Mouse (Mus musculus) activated CD4-positive, CD25-positive, alpha-beta regulatory T cell, adult 4 months (primary cell): ENCODE results near the gene Mogs. TPM values are rescaled to one million over a fixed set of nuclear protein-coding genes. Genes with fewer than 3 reads are reported as not detected.

ENCODE experiments used
- ATAC-seq: one replicate; pipeline ENCODE4 v1.8.0; 2017
- polyA plus RNA-seq, 2 experiments: library from polyadenylated mRNA; unstranded; fragments of 100-300 nt; shearing (Covaris generic); gene quantifications; one replicate each; pipeline ENCODE4 v1.2.1; 2017

The Mogs gene
- polyA plus RNA-seq, 2 experiments from 2014 or later, result 8.7 to 12.5 TPM

- no peak for ATAC-seq
Measured at GRCm38 (mm10) chr6:83153038-83153437, 37.7 kb downstream of the Mogs start.

GRCm38 (mm10) chr6:83153485-83153884 lies 38.2 kb downstream of the Mogs start:
- no peak for ATAC-seq

- ATAC-seq, result peak; percentile 9
Measured at GRCm38 (mm10) chr6:83155552-83156238, 40.4 kb downstream of the Mogs start.

- peak; percentile 69 for ATAC-seq
Measured at GRCm38 (mm10) chr6:83156259-83156684, 41.0 kb downstream of the Mogs start, which contains the start of the genes Wdr54 and 1700003E16Rik. Gene Wdr54, minus strand, starts transcription at chr6:83156397. Gene 1700003E16Rik, plus strand, starts transcription at chr6:83156404.

- ATAC-seq, result peak; percentile 57
Measured at GRCm38 (mm10) chr6:83159456-83159855, 44.2 kb downstream of the Mogs start.

- no peak for ATAC-seq
Measured at GRCm38 (mm10) chr6:83161442-83161841, 46.1 kb downstream of the Mogs start.

- ATAC-seq, result no peak
Measured at GRCm38 (mm10) chr6:83161921-83162641, 46.8 kb downstream of the Mogs start.

GRCm38 (mm10) chr6:83162701-83163100 lies 47.4 kb downstream of the Mogs start:
- ATAC-seq, result no peak

GRCm38 (mm10) chr6:83165026-83165606 lies 49.8 kb downstream of the Mogs start:
- peak; percentile 54 for ATAC-seq

- ATAC-seq, result peak; percentile 75
Measured at GRCm38 (mm10) chr6:83165607-83166242, 50.4 kb downstream of the Mogs start, which contains the start of gene Dctn1. Gene Dctn1, plus strand, starts transcription at chr6:83165920.

- ATAC-seq, result no peak
Measured at GRCm38 (mm10) chr6:83166243-83166630, 50.9 kb downstream of the Mogs start.

Other genes with a start within 250 kb of the Mogs start
- gene Sema4f, start 175.7 kb upstream of the Mogs start, polyA plus RNA-seq, result 1 to 10 TPM; 2.7 to 3.8 TPM
- 1 to 10 TPM in 1 of 2 experiments, under 1 TPM in 1; 0.74 to 1.4 TPM for gene M1ap, start 168.6 kb upstream of the Mogs start, polyA plus RNA-seq
- gene Dok1, start 82.0 kb upstream of the Mogs start, polyA plus RNA-seq, result 10 to 100 TPM; 26.3 to 47.2 TPM
- under 1 TPM in 1 of 2 experiments, not detected in 1; 0.26 TPM for gene Loxl3, start 81.3 kb upstream of the Mogs start, polyA plus RNA-seq
- 100 to 1,000 TPM; 432 to 455 TPM for gene Aup1, start 61.0 kb upstream of the Mogs start, polyA plus RNA-seq
- 10 to 100 TPM; 19.0 to 22.2 TPM for gene Htra2, start 60.2 kb upstream of the Mogs start, polyA plus RNA-seq
- 1 to 10 TPM; 1.5 to 1.6 TPM for gene Dqx1, start 57.7 kb upstream of the Mogs start, polyA plus RNA-seq
- gene Tlx2, start 45.2 kb upstream of the Mogs start, polyA plus RNA-seq, result not detected
- 10 to 100 TPM; 31.2 to 35.9 TPM for gene Pcgf1, start 37.6 kb upstream of the Mogs start, polyA plus RNA-seq
- gene Lbx2, start 29.1 kb upstream of the Mogs start, polyA plus RNA-seq, result not detected
- not detected for gene Ccdc142, start 13.9 kb upstream of the Mogs start, polyA plus RNA-seq
- gene Gm42688, start 13.9 kb upstream of the Mogs start, polyA plus RNA-seq, result 1 to 10 TPM in 1 of 2 experiments, under 1 TPM in 1; 0.52 to 1.0 TPM
- 10 to 100 TPM; 63.9 to 66.3 TPM for gene Mrpl53, start 6.5 kb upstream of the Mogs start, polyA plus RNA-seq
- gene Wbp1, start 6.1 kb downstream of the Mogs start, polyA plus RNA-seq, result 10 to 100 TPM; 21.2 to 31.7 TPM
- gene Ino80b, start 9.9 kb downstream of the Mogs start, polyA plus RNA-seq, result 1 to 10 TPM; 1.3 to 2.4 TPM
- not detected for gene Rtkn, start 20.0 kb downstream of the Mogs start, polyA plus RNA-seq
- gene Wdr54, start 40.9 kb downstream of the Mogs start, polyA plus RNA-seq, result under 1 TPM in 1 of 2 experiments, not detected in 1; 0.73 TPM
- not detected for gene 1700003E16Rik, start 40.9 kb downstream of the Mogs start, polyA plus RNA-seq
- gene Dctn1, start 50.4 kb downstream of the Mogs start, polyA plus RNA-seq, result 10 to 100 TPM; 12.7 to 24.6 TPM
- under 1 TPM; 0.48 to 0.76 TPM for gene Slc4a5, start 104.3 kb downstream of the Mogs start, polyA plus RNA-seq
- gene Mthfd2, start 210.4 kb downstream of the Mogs start, polyA plus RNA-seq, result 100 to 1,000 TPM; 124 to 145 TPM
- 10 to 100 TPM; 66.3 to 74.8 TPM for gene Mob1a, start 210.5 kb downstream of the Mogs start, polyA plus RNA-seq
- gene Bola3, start 233.7 kb downstream of the Mogs start, polyA plus RNA-seq, result 10 to 100 TPM; 66.0 to 72.3 TPM